Mouse (Mus musculus) Patski (cell line): Measurements from ENCODE around the gene Papln. TPM values are rescaled to one million over a fixed set of nuclear protein-coding genes. Genes with fewer than 3 reads are reported as not detected.

Experiments used
- ATAC-seq: fragments of 100-300 bp; one replicate; pipeline ENCODE4 v1.8.0; 2021
- CTCF ChIA-PET: fragments of 350-600 bp; sonication (Branson Sonifier 250); formaldehyde crosslinking; loops from one replicate; lab custom pipeline; 2022; ENCODE audit warnings: inconsistent platforms; lab: Charles Lee
- POLR2A ChIA-PET: fragments of 350-600 bp; sonication (Branson Sonifier 250); formaldehyde crosslinking; loops from one replicate; lab custom pipeline; 2022; ENCODE audit warnings: antibody characterized with exemption, inconsistent platforms; lab: Charles Lee
- DNase-seq: peaks from one replicate; pipeline ENCODE4 v3.0.0-alpha.2; 2011; ENCODE audit warnings: low read depth, low spot score
- H3K27me3 ChIP-seq: fragments of 371-371 bp; one replicate; pipeline ENCODE4 v1.5.1; 2021
- CTCF ChIP-seq: fragments of 100-300 bp; IDR thresholded peaks from one replicate; pipeline ENCODE4 v1.5.1; 2021
- in situ Hi-C: fragments of 300-500 bp; cut with MboI; formaldehyde crosslinking; loops from 3 replicates; pipeline ENCODE4 v1.11.1; 2018; ENCODE audit warnings: low pct_unique_long_range_greater_than_20kb, mixed read lengths
- polyA plus RNA-seq: library from polyadenylated mRNA; unstranded; gene quantifications from one replicate; pipeline ENCODE4 v1.2.3, GENCODE M21; 2021

Papln gene
- polyA plus RNA-seq, 1 experiment from 2014 or later: 2.7 TPM

DNA sequence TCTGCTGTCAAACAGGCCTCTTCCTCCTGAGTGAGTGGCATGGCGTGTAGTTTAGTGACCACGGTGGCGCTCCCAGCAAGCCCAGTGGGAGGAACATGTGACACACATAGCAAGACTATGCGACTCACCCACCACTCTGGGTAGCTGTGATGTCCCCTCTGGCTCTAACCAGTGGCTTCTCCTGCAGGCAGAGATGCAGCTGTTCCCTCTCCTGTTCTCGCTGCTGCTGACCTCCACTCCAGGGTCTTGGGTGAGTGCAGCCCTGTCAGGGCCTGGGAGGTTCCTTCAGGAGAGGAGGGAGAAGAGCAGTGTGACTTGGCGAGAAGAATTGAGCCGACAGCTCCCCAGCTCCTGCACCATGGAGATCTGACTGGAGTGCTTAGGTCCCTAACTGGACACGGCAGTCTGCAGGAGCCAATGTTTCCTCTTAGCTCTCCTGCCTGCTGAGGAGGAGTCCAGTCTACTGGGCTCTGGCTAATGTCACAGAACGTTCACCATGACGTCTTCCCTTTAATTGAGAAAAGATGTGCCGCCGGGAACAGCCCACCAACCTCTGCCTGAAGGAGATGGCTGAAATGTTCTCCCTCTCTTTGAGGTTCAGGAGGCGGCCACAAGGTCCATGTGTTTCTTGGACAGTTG lies 2.6 kb downstream of the Papln start:
- CTCF ChIA-PET: interaction anchor here (1.3 to 1.9 kb wide), 2 partner anchors 8 to 24 kb away, joined by 3 to 4 read pairs; no protein-coding TSS in a partner anchor
- H3K27me3 ChIP-seq: no peaks in the 10 kb centered on the region
- ATAC-seq (no peak), DNase-seq (no peak)
- TF ChIP-seq CTCF: no peak
- in situ Hi-C loops: loop anchor here (5.0 to 25.0 kb wide), 2 partner anchors 54 to 654 kb away; no protein-coding TSS in a partner anchor
- POLR2A ChIA-PET: no interaction called here

DNA sequence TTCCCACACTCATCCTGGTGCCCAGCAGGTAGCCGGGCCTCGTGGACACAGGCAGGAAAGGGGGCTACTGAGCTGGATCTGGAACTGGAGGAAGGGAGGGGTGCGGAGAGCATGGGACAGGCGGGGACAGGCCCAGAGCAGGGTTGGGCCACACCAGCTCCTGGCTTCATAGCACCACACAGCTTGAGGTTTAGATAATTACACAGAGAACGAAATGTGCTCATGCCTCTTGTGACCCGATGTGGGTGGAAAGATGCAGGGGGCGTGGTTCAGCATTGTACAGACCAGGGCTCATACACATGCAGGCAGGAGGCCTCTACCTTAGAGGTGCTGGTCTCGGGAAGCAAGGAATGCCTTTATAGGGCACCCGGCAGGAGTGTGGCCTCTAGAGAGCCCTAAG lies 4.4 kb downstream of the Papln start:
- in situ Hi-C loops: loop anchor here (5.0 to 25.0 kb wide), 2 partner anchors 56 to 656 kb away; no protein-coding TSS in a partner anchor
- ChIA-PET POLR2A (no interaction called here), CTCF (interaction anchor here (1.9 kb wide), 1 partner anchor 10 kb away, joined by 4 read pairs; no protein-coding TSS in a partner anchor)
- no peaks in the 10 kb centered on the region for H3K27me3 ChIP-seq
- ATAC-seq (no peak), DNase-seq (no peak)
- TF ChIP-seq CTCF: no peak

DNA sequence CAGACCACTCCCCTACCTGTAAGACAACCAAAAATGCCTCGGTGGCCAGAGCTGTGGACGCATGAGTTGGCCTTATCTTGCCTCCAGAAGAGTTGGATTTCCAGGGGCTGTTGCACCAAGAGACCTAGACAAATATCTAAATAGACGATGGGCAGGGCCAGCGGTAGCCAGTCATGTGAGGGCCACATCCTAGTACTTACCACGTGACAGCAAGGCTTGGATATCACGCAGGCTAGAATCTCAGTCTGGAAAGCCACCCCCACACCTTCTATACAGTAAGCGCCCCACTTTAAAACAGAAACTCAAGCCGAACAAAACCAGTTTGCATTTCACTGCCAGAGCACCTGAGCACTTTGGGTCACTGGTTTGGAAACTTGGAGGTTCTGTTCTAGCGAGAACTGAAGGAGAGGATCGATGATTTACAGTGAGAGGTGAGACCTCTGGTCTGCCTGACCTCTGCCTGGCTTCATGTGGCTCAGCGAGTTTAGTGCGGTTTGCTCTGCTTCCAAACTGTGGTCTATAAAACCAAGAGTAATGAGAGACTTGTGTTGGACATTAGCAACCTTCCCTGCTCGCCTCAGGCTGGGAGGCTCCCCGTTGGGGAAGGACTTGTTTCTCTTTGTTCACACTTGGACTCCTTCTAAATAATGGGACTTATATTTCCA lies 4.9 kb downstream of the Papln start:
- ATAC-seq: no peak
- ChIA-PET CTCF (interaction anchor here (1.6 to 2.3 kb wide), 2 partner anchors 9 to 55 kb away, joined by 6 to 9 read pairs; no protein-coding TSS in a partner anchor), POLR2A (no interaction called here)
- no peaks in the 10 kb centered on the region for H3K27me3 ChIP-seq
- in situ Hi-C loops: loop anchor here (5.0 to 25.0 kb wide), 2 partner anchors 56 to 656 kb away; no protein-coding TSS in a partner anchor
- TF ChIP-seq CTCF: no peak
- no peak for DNase-seq

DNA sequence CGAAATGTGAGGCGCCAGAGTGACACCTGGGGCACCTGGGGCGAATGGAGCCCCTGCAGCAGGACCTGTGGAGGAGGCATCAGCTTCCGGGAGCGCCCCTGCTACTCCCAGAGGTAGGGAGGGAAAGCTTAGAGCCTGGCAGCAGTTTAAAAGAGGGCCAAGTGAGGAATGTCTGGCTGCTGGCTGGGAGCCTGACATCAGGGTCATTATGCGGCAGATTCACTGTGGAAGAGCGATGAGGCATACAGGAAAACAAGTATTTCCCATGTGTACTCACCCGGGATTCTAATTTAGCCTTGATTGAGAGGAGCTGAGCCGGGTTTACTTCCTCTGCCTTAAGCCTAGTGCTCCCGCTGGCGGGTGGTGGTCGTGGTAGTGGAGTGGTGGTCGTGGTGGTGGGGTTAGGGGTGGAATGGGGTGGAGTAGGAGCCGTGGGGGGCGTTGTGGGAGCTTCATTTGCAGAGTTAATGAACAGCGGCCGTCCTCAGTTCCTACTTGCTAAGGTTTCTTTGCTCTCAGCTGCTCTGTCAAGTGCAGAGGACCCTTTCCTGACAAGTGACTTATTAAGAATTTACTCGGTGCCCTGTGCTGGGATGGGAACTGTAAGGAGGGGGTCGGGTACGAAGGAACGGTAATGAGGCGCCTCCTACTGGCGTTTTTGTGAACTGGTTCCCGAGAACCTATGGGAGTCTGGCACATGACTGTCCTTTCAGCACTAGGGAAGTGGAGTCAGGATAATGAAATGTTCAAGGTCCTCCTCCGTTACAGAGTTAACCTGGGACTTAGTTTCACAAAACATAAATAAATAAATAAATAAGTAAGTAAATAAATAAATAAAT lies 7.2 kb downstream of the Papln start:
- DNase-seq (peak; percentile 68), ATAC-seq (peak; percentile 60)
- ChIA-PET CTCF (interaction anchor here (0.7 to 2.3 kb wide), 5 partner anchors 11 to 221 kb away, joined by 3 to 13 read pairs (median 4); no protein-coding TSS in a partner anchor), POLR2A (interaction anchor here (0.6 kb wide), 1 partner anchor 53 kb away, joined by 3 read pairs; no protein-coding TSS in a partner anchor)
- H3K27me3 ChIP-seq: no peaks in the 10 kb centered on the region
- in situ Hi-C loops: loop anchor here (25.0 kb wide), 1 partner anchor 658 kb away; no protein-coding TSS in a partner anchor
- TF ChIP-seq CTCF: no peak

DNA sequence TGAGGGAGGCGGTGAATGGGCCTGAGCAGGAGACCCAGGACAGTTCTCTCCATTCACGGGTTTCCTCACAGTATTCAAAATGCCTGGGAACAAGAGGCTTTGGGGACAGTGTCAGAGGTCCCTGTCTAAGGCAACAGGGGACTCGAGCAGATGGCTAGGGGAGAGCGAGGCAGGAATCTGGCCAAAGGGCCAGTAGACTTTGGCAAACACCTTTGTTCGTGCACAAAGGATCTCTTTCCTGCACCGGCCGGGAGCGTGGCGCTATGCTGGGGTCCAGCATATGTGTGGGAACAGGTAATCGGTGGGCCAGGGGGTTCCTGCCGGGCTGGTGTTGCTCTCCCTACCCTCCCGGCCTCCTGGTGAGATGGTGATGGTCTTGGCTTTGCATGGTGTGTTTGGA lies 12.2 kb downstream of the Papln start:
- H3K27me3 ChIP-seq: no peaks in the 10 kb centered on the region
- POLR2A ChIA-PET: interaction anchor here (0.5 kb wide), 1 partner anchor 211 kb away, joined by 4 read pairs; no protein-coding TSS in a partner anchor
- DNase-seq (no peak), ATAC-seq (no peak)
- in situ Hi-C loops: no loop called here
- TF ChIP-seq CTCF: no peak
- CTCF ChIA-PET: interaction anchor here (1.4 kb wide), 1 partner anchor 62 kb away, joined by 4 read pairs; no protein-coding TSS in a partner anchor

DNA sequence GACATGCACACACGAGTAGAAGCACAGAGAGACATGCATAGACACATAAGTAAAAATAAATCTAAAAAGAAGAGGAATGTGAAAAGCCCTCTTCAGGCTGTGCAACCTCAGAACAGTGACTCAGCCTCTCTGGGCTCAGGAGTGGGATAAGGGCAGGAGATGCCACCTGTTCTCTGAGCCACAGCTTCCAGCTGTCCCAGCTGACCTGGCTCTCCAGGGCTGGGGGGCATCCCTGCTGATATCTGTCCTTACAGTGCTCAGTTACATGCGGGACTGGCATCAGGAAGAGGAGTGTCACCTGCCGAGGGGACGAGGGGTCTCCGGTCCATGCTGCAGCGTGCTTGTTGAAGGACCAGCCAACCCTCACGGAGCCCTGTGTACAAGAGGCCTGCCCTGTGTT lies 13.3 kb downstream of the Papln start:
- H3K27me3 ChIP-seq: no peaks in the 10 kb centered on the region
- DNase-seq (no peak), ATAC-seq (no peak)
- ChIA-PET POLR2A (no interaction called here), CTCF (interaction anchor here (1.4 kb wide), 1 partner anchor 63 kb away, joined by 4 read pairs; no protein-coding TSS in a partner anchor)
- in situ Hi-C loops: no loop called here
- TF ChIP-seq CTCF: no peak

DNA sequence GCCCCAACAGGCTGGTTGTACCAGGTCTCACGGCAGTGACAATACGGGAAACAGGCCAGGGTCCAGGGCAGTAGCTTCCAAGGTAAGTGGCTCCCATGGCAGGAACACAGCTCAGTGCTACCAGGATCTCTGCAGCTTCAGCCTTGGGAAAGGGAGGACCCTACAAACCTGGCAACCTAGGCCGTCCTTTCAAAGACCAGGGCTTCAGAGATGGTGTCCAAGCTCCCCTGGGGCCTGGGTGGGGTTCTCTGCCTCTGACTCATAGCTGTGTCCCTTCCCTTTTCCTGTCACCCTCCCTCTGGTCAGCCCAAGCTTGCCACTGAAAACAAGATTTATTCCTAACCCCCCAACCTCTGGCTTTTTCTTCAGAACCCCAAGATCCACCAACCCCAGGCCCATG lies 16.7 kb downstream of the Papln start:
- H3K27me3 ChIP-seq: no peaks in the 10 kb centered on the region
- no peak for TF ChIP-seq CTCF
- POLR2A ChIA-PET: no interaction called here
- in situ Hi-C loops: no loop called here
- DNase-seq (no peak), ATAC-seq (no peak)
- CTCF ChIA-PET: no interaction called here

DNA sequence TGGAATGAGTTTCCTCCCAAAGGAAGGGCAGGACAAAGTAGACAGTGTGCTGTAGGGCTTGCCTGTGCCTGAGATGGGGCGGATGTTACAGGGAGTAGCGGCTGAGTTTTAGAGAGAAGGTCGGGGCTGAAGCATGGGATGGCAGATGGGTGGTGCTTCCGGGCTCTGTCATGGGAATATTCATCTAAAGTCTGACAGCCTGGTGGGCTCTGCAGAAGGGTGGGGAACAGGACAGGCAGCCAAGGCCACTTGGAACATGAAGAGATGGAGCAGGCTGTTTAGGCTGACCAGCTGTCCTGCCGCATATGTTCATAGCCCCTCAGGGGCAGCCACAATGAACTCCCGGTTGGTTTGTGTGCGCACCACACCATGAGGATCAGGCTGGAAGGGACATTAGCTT lies 17.8 kb downstream of the Papln start:
- no peak for ATAC-seq
- DNase-seq: no peak
- ChIA-PET POLR2A (no interaction called here), CTCF (no interaction called here)
- in situ Hi-C loops: no loop called here
- H3K27me3 ChIP-seq: no peaks in the 10 kb centered on the region
- no peak for TF ChIP-seq CTCF

DNA sequence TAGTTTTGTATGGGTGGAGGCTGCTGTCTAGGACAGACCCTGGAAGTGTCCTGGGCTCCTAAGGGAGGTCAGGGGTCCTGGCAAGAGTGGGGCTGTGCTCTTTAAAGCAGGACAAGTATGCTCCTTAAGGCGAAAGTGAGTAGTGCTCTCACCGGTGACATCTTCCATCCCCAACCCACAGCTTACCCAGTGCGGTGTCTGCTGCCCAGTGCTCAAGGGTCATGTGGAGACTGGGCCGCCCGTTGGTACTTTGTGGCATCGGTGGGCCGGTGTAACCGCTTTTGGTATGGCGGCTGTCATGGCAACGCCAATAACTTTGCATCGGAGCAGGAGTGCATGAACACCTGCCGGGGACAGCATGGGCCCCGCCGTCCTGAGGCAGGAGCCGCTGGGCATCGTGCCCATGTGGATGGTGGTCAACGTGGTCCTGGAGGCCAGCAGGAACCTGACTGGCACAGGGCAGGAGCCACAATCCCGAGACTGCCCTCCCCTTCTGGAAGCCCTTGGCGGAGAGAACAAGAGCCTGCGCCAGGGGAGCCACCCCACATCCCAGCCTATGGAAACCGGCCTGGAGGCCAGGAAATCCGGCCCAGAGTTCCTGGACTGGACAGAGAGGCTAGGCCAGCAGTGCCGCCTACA lies 18.3 kb downstream of the Papln start:
- POLR2A ChIA-PET: no interaction called here
- CTCF ChIA-PET: no interaction called here
- no peaks in the 10 kb centered on the region for H3K27me3 ChIP-seq
- no peak for TF ChIP-seq CTCF
- no peak for DNase-seq
- in situ Hi-C loops: no loop called here
- no peak for ATAC-seq

DNA sequence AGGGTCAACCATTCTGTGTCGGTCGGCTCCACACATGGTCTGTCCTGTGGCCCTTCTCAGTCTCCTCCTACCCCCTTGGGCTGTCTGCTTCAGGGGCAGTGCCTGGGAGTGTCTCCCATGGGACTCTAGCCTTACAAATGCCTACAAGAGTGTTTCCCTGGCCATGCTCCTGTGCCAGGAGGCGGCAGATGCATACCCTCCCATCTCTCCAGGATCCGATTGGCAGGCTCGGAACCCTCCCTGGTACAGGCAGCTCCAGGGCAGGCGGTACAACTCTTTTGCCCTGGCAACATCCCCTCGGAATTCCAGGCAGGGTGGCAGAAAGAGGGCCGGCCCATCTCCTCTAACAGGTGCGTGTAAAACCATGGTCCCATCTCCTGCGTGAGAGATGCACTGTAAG lies 19.2 kb downstream of the Papln start:
- no peak for ATAC-seq
- POLR2A ChIA-PET: no interaction called here

More for the DNA sequence above, 19.2 kb downstream of the Papln start:
- CTCF ChIA-PET: no interaction called here
- no peak for DNase-seq
- no peaks in the 10 kb centered on the region for H3K27me3 ChIP-seq
- in situ Hi-C loops: no loop called here
- no peak for TF ChIP-seq CTCF
